Mouse (Mus musculus) lung, postnatal 0 days (tissue): ENCODE data around the gene St6galnac3.

Experiments
- CTCF ChIP-seq: IDR thresholded peaks from 2 replicates; pipeline ENCODE4 v1.5.1; 2016; ENCODE audit warnings: antibody characterized with exemption, mild to moderate bottlenecking
- EP300 ChIP-seq: IDR thresholded peaks from 2 replicates; pipeline ENCODE4 v1.6.1; 2016; ENCODE audit warnings: antibody characterized with exemption, mild to moderate bottlenecking, control low read depth

- TF ChIP-seq CTCF (no peak), EP300 (no peak)
These were observed 37.1 kb downstream of the St6galnac3 start for GRCm38 (mm10) chr3:153687896-153688295.
